Mouse (Mus musculus): ENCODE results near the gene Pyy.

Pyy gene

GRCm38 (mm10) chr11:102096446-102096845 lies 11.2 kb downstream of the Pyy start:
- DNase-seq (ENCODE audit: extremely low read depth, low read depth, low spot score) = no peak

GRCm38 (mm10) chr11:102095676-102096075 lies 12.0 kb downstream of the Pyy start:
- DNase-seq (ENCODE audit: extremely low read depth, low read depth, low spot score) = no peak

GRCm38 (mm10) chr11:102089088-102089808 lies 18.4 kb downstream of the Pyy start:
- DNase-seq (ENCODE audit: extremely low read depth, low read depth, low spot score) = no peak

GRCm38 (mm10) chr11:102087931-102088898 lies 19.4 kb downstream of the Pyy start, which contains the start of gene Mpp2:
TSS of gene Mpp2 (minus strand) at chr11:102088515.
- no peak for DNase-seq (ENCODE audit: extremely low read depth, low read depth, low spot score)

- DNase-seq (ENCODE audit: extremely low read depth, low read depth, low spot score) = no peak
Measured at GRCm38 (mm10) chr11:102087081-102087751, 20.4 kb downstream of the Pyy start.

- no peak for DNase-seq (ENCODE audit: extremely low read depth, low read depth, low spot score)
Measured at GRCm38 (mm10) chr11:102086331-102086730, 21.3 kb downstream of the Pyy start.

GRCm38 (mm10) chr11:102084159-102084558 lies 23.5 kb downstream of the Pyy start:
- DNase-seq (ENCODE audit: extremely low read depth, low read depth, low spot score) = no peak

- no peak for DNase-seq (ENCODE audit: extremely low read depth, low read depth, low spot score)
Measured at GRCm38 (mm10) chr11:102083193-102083592, 24.4 kb downstream of the Pyy start.

- no peak for DNase-seq (ENCODE audit: extremely low read depth, low read depth, low spot score)
Measured at GRCm38 (mm10) chr11:102082322-102082721, 25.3 kb downstream of the Pyy start.

GRCm38 (mm10) chr11:102073722-102074121 lies 33.9 kb downstream of the Pyy start:
- DNase-seq (ENCODE audit: extremely low read depth, low read depth, low spot score) = no peak

- no peak for DNase-seq (ENCODE audit: extremely low read depth, low read depth, low spot score)
Measured at GRCm38 (mm10) chr11:102072729-102073128, 34.9 kb downstream of the Pyy start.

- no peak for DNase-seq (ENCODE audit: extremely low read depth, low read depth, low spot score)
Measured at GRCm38 (mm10) chr11:102070426-102070825, 37.2 kb downstream of the Pyy start.

- no peak for DNase-seq (ENCODE audit: extremely low read depth, low read depth, low spot score)
Measured at GRCm38 (mm10) chr11:102069633-102070032, 38.0 kb downstream of the Pyy start.

- DNase-seq (ENCODE audit: extremely low read depth, low read depth, low spot score) = no peak
Measured at GRCm38 (mm10) chr11:102068969-102069368, 38.7 kb downstream of the Pyy start.

- DNase-seq (ENCODE audit: extremely low read depth, low read depth, low spot score) = no peak
Measured at GRCm38 (mm10) chr11:102063076-102063475, 44.6 kb downstream of the Pyy start.

GRCm38 (mm10) chr11:102061941-102062473 lies 45.6 kb downstream of the Pyy start:
- no peak for DNase-seq (ENCODE audit: extremely low read depth, low read depth, low spot score)

- DNase-seq (ENCODE audit: extremely low read depth, low read depth, low spot score) = no peak
Measured at GRCm38 (mm10) chr11:102061236-102061940, 46.2 kb downstream of the Pyy start.
